15 mouse cellular contexts compared by ENCODE assay signal in the genomic region with DNA sequence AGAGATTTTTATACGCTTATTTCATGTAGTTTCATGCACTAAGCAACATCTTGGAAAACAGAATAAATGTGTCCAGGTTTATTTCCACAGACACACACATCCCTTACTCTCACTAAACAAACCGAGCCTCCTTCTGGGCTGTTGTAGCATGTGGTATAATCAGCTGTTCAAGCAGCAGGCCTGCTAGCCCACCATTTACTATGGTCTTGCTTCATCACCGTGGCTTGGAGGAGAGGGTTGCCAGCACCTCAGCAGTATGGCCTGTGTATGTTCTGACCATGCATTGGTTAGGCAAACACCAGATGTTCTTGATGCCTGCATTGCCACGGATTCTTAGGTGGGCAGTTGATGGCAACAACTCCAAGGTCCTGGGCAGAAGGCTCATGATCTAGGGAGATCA. TPM values are rescaled to one million over a fixed set of nuclear protein-coding genes. Genes with fewer than 3 reads are reported as not detected.
DNase-seq lines count a peak whose midpoint lies in the region; ATAC-seq and TF ChIP-seq lines count a peak whose summit lies in the region.
"Had no signal": no experiment of that assay in that cellular context is flagged by ENCODE, and none has a peak within 500 bp of the region (broad histone marks: within the 10 kb centered on the region; RNA-seq: fewer than 3 reads in every experiment).

No protein-coding gene starts in this region.

- no peak overlapping the region for H3K4me3 ChIP-seq in heart, postnatal 0 days (ENCODE audit: low read depth, low read length)
- peak overlapping the region; percentile 12 for H3K4me3 ChIP-seq in megakaryocyte, embryonic 14.5 days (replicated peaks)
- H3K4me3 ChIP-seq in embryonic fibroblast, embryonic 13.5 days (ENCODE audit: insufficient read depth, low read length), result no peak overlapping the region
- no peak overlapping the region for H3K4me3 ChIP-seq in stomach, postnatal 0 days (ENCODE audit: low read depth, low read length)
- H3K4me3 ChIP-seq: embryonic facial prominence, embryonic 15.5 days; forebrain, embryonic 12.5 days; hindbrain, embryonic 13.5 days had no signal

- no peaks in the 10 kb centered on the region for H3K9me3 ChIP-seq in heart, postnatal 0 days (replicated peaks; ENCODE audit: control insufficient read depth, low read length)
- H3K9me3 ChIP-seq in megakaryocyte, embryonic 14.5 days, result no peaks in the 10 kb centered on the region
- no peaks in the 10 kb centered on the region for H3K9me3 ChIP-seq in stomach, postnatal 0 days (ENCODE audit: control insufficient read depth, low read length)
- H3K9me3 ChIP-seq: embryonic facial prominence, embryonic 15.5 days; forebrain, embryonic 12.5 days; hindbrain, embryonic 13.5 days had no signal

- no peak for TF ChIP-seq CTCF in heart, postnatal 0 days (IDR thresholded peaks at IDR 0.05; ENCODE audit: low read depth)
- no peak for TF ChIP-seq CTCF in embryonic fibroblast, embryonic 13.5 days (IDR thresholded peaks at IDR 0.05; ENCODE audit: borderline replicate concordance, insufficient read depth, low read length)
- no peak for TF ChIP-seq CTCF in stomach, postnatal 0 days (IDR thresholded peaks at IDR 0.05; ENCODE audit: low read depth)

- H3K27me3 ChIP-seq in heart, postnatal 0 days (ENCODE audit: control insufficient read depth, insufficient read depth, low read length), result no peaks in the 10 kb centered on the region
- H3K27me3 ChIP-seq in megakaryocyte, embryonic 14.5 days (replicated peaks), result peaks cover 19% of the 10 kb centered on the region
- H3K27me3 ChIP-seq in stomach, postnatal 0 days (ENCODE audit: control insufficient read depth, insufficient read depth, low read length), result no peaks in the 10 kb centered on the region
- H3K27me3 ChIP-seq: embryonic facial prominence, embryonic 15.5 days; forebrain, embryonic 12.5 days had no signal

- no peak for TF ChIP-seq POLR2A in embryonic fibroblast, embryonic 13.5 days (IDR thresholded peaks at IDR 0.05; ENCODE audit: low read depth, low read length)

- peaks cover 38% of the 10 kb centered on the region for H3K4me1 ChIP-seq in heart, postnatal 0 days (ENCODE audit: control insufficient read depth, insufficient read depth)
- no peaks in the 10 kb centered on the region for H3K4me1 ChIP-seq in megakaryocyte, embryonic 14.5 days
- peaks cover 30% of the 10 kb centered on the region for H3K4me1 ChIP-seq in embryonic fibroblast, embryonic 13.5 days (ENCODE audit: control insufficient read depth, insufficient read depth, low read length)
- peaks cover 26% of the 10 kb centered on the region for H3K4me1 ChIP-seq in stomach, postnatal 0 days (replicated peaks; ENCODE audit: control insufficient read depth, insufficient read depth)

- no peak overlapping the region for H3K4me2 ChIP-seq in heart, postnatal 0 days (ENCODE audit: low read depth, low read length)
- no peak overlapping the region for H3K4me2 ChIP-seq in stomach, postnatal 0 days (replicated peaks; ENCODE audit: low read depth)
- H3K4me2 ChIP-seq: embryonic facial prominence, embryonic 15.5 days; forebrain, embryonic 12.5 days; hindbrain, embryonic 13.5 days had no signal

- 0 out of 2 replicates have a peak overlapping the region, but pooled peaks have one; percentile 15 for H3K27ac ChIP-seq in heart, postnatal 0 days (ENCODE audit: low read depth)
- H3K27ac ChIP-seq in embryonic fibroblast, embryonic 13.5 days (ENCODE audit: insufficient read depth, low read length), result peak overlapping the region; percentile 13; the same call in 1 of the 2 replicates
- H3K27ac ChIP-seq in stomach, postnatal 0 days (replicated peaks), result peak overlapping the region; percentile 58
- H3K27ac ChIP-seq: forebrain, embryonic 12.5 days; hindbrain, embryonic 13.5 days had no signal

- DNase-seq in heart, postnatal 0 days (ENCODE audit: low spot score), result no peak
- no peak for DNase-seq in heart, adult 18-20 months
- no peak for DNase-seq in stomach, postnatal 0 days (ENCODE audit: low spot score)
- DNase-seq in thymus, postnatal 36 days, result no peak
- DNase-seq: embryo, embryonic 11 days had no signal

- TF ChIP-seq EP300 in heart, postnatal 0 days (IDR thresholded peaks at IDR 0.05; ENCODE audit: low read depth), result no peak
- TF ChIP-seq EP300 in stomach, postnatal 0 days (optimal IDR thresholded peaks at IDR 0.05), result no peak

- 78% methylated on average over 4 of the region's 4 CpGs for WGBS in heart, postnatal 0 days
- WGBS in stomach, postnatal 0 days, result 76% methylated on average over 4 of the region's 4 CpGs

- no peak for ATAC-seq in heart, postnatal 0 days (ENCODE audit: insufficient read depth, low read depth)
- no peak for ATAC-seq in megakaryocyte, adult 5-6 weeks (ENCODE audit: poor library complexity, severe bottlenecking)
- no peak for ATAC-seq in stomach, postnatal 0 days (ENCODE audit: low FRiP score, low TSS enrichment)
- ATAC-seq: forebrain, embryonic 16.5 days had no signal

- no peaks in the 10 kb centered on the region for H3K36me3 ChIP-seq in heart, postnatal 0 days (replicated peaks; ENCODE audit: control insufficient read depth, insufficient read depth, low read length)
- H3K36me3 ChIP-seq in megakaryocyte, embryonic 14.5 days (replicated peaks; ENCODE audit: low read length), result no peaks in the 10 kb centered on the region
- no peaks in the 10 kb centered on the region for H3K36me3 ChIP-seq in stomach, postnatal 0 days (ENCODE audit: control insufficient read depth, insufficient read depth, low read length)
- H3K36me3 ChIP-seq: embryonic facial prominence, embryonic 15.5 days; forebrain, embryonic 12.5 days; G1E; hindbrain, embryonic 13.5 days had no signal

- no peak overlapping the region for H3K9ac ChIP-seq in heart, postnatal 0 days (replicated peaks; ENCODE audit: low read depth, low read length)
- no peak overlapping the region for H3K9ac ChIP-seq in stomach, postnatal 0 days (ENCODE audit: low read length)
- H3K9ac ChIP-seq: embryonic facial prominence, embryonic 15.5 days; forebrain, embryonic 12.5 days; hindbrain, embryonic 13.5 days had no signal

RNA-seq across cellular contexts. Expression of gene Parva, which starts 30.6 kb away (rescaled TPM):
- 46.7 and 53.0 TPM in 2 replicates for total RNA-seq in heart, postnatal 0 days (2014; rRNA removed; ENCODE audit: low replicate concordance)
- 39.7 and 41.6 TPM in 2 replicates for polyA plus RNA-seq in heart, postnatal 0 days (2015; fragmentation: Nextera tagmentation; extraction: Ambion mirVana)
- 10 to 100 TPM; 38.9 to 42.8 TPM for total RNA-seq in heart, adult 18-20 months (2021)
- polyA plus RNA-seq in megakaryocyte, embryonic 14.5 days (2012; ENCODE audit: insufficient read depth, low replicate concordance), result 0.07 TPM in 1 of 2 replicates, not detected in the other
- not detected in 2 replicates for total RNA-seq in megakaryocyte, adult 5-6 weeks (2015)
- total RNA-seq in megakaryocyte, adult 5-6 weeks (2017), result not detected in 2 replicates
- 230 and 242 TPM in 2 replicates for polyA plus RNA-seq in embryonic fibroblast, embryonic 13.5 days (2011; ENCODE audit: insufficient read length, low read depth, missing spikeins)
- 69.5 and 72.3 TPM in 2 replicates for polyA plus RNA-seq in stomach, postnatal 0 days (2015; fragmentation: Nextera tagmentation; extraction: Ambion mirVana)
- total RNA-seq: common myeloid progenitor, adult 5-6 weeks; hematopoietic stem cell, adult 5-6 weeks had no signal
- polyA plus RNA-seq: G1E had no signal

Comparison
In these comparisons a context has a peak if more than half of its experiments do, and no peak if none do; other contexts are left out.
1. RNA of gene Parva, which starts 30.6 kb away (polyA plus RNA-seq): 230 to 242 TPM in embryonic fibroblast, embryonic 13.5 days, 69.5 to 72.3 TPM in stomach, postnatal 0 days and 39.7 to 41.6 TPM in heart, postnatal 0 days; 0.07 TPM in megakaryocyte, embryonic 14.5 days; every median in the first group is over 10 times any median in the second.
2. Peak in every context shown above with its lines, with median percentiles within 50 percentile points of each other: H3K27ac ChIP-seq.